Mouse (Mus musculus) CH12F3 (cell line): ENCODE measurements around the gene Ctla2a.
"Not testable (repeated sequence)": the region's sequence is repeated elsewhere in the genome, so short reads cannot be mapped to it uniquely, and the experiment has no call there.

ENCODE experiments used
- in situ Hi-C: fragments of 300-500 bp; cut with MboI; formaldehyde crosslinking; loops from 2 replicates; pipeline ENCODE4 v1.14.3; 2020; ENCODE audit warnings: low sequenced_read_pairs

Ctla2a gene

GRCm38 (mm10) chr13:60936500-60936901 is at the start of gene Ctla2a, which contains the start of gene Gm49391:
Gene Ctla2a (minus strand): TSS chr13:60936625.
Gene Gm49391 (minus strand): TSS chr13:60936571.
- in situ Hi-C loops: no loop called here

GRCm38 (mm10) chr13:60972319-60972718 is 35.9 kb upstream of the Ctla2a start:
- in situ Hi-C loops: not testable (repeated sequence)

DNA sequence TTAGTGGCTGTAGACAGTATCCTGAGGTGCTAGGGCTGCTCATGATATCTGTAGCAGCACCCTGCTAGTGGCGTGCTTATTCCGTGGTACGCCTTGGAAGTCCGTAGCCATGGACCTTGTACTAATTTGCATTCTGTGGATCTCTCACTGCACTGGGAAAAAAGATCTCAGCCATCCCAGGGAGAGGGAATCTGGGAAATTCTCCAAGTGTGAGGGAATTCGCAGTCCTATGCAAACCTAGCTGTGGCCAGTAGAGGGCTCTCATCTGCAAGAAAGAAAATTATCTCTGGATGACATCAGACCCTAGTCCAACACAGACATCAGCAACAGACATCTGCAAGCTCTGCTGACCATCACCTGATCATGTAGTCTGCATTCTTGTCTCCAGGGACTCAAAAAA is 27.6 kb upstream of the Ctla2a start:
- in situ Hi-C loops: not testable (repeated sequence)

DNA sequence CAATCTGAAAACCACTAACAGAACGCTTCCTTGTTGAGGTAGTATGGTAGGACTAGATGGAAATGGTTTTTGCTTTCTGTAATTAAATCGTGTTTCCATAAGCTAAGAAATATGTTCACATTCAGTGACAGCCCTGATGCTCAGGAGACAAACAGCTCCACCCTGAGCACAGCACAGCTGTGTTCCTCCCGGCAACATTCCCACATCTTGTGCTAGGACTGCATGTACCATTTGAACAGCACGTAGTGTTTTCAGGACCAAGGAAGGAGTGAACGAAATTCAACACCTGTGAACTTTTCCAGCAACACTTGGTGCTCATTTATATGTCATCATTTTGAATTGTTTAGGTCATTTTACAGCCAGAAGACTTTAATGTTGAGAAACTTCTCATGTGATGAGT is 25.3 kb upstream of the Ctla2a start:
- in situ Hi-C loops: no loop called here

DNA sequence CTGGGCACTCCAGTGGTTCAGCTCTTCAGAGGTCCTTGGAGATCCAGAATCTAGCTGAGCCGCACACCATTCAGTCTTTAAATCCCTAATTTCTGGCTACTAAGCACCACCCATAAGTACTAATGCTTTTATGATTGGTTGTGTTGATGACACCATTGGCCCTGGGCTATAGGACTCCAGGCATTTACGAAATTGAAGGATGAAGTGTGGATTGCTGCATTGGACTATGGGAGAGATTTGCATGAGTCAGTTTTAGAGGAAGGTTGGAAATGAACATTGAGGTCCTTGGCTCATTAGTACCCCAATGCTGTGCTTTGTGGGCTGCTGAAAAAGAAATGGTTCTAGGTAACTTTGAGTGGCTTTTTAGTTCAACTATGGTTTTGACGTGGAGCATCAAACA is 5.5 kb upstream of the Ctla2a start, which contains the start of gene Tpbpa:
Tpbpa (minus strand) TSS at position 101 of the 400 bp plus-strand sequence.
- in situ Hi-C loops: not testable (repeated sequence)

DNA sequence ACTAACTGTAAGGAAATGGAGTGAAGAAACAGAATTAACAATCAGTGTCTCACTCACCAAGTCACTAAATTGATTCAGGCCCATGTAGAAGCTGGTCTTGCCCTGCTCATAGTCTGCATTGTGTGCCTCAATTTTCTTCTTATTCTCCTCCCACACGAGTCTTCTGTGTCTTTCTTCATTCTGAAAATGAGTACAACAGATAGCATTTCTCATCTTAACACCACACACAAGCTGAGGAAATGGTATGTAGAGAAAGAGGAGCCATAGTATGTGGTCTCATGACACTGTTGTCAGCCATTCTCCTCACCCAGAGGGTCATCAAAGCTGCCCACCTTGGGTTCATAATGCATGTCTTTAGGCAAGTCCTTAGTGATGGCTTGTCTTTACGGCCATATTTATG is 935 bp downstream of the Ctla2a start, which contains the start of gene Gm49393:
Gm49393 (minus strand) TSS at position 101 of the 400 bp plus-strand sequence.
- in situ Hi-C loops: not testable (repeated sequence)

DNA sequence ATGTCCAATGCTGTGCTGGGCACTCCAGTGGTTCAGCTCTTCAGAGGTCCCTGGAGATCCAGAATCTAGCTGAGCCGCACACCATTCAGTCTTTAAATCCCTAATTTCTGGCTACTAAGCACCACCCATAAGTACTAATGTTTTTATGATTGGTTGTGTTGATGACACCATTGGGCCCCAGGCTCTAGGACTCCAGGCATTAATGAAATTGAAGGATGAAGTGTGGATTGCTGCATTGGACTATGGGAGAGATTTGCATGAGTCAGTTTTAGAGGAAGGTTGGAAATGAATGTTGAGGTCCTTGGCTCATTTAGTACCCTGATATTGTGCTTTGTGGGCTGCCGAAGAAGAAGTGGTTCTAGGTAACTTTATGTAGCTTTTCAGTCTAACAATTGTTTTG is 31.6 kb downstream of the Ctla2a start, which contains the start of gene Tpbpb:
Tpbpb (minus strand) TSS at position 101 of the 400 bp plus-strand sequence.
- in situ Hi-C loops: not testable (repeated sequence)

DNA sequence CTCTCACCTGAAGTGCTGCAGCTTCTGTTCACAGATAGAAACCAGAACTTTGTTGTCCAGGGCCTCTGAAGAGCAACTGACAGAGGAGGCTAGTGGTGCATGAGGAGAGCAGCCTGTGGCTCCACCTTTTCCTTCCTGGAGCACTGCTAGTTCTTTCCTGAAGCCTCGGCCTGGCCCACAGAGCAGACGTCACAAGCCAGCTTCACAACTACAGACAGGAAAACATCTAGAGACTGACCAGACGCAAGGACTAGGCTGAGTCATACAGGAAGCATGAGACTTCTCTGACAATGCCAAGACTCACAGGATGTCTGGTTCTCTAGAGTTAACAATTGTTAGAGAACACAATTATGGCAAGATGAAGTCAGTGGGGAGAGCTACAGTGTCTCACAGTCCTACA is 39.1 kb downstream of the Ctla2a start, which contains the start of gene Ctla2b:
Ctla2b (minus strand) TSS at position 120 of the 400 bp plus-strand sequence.
- in situ Hi-C loops: no loop called here

GRCm38 (mm10) chr13:60896794-60897193 is 39.6 kb downstream of the Ctla2a start, which contains the start of gene Gm49392:
Gene Gm49392 (minus strand): TSS chr13:60896894.
- in situ Hi-C loops: not testable (repeated sequence)

GRCm38 (mm10) chr13:60895406-60896160 is 40.8 kb downstream of the Ctla2a start:
- in situ Hi-C loops: no loop called here

GRCm38 (mm10) chr13:60892301-60892700 is 44.1 kb downstream of the Ctla2a start:
- in situ Hi-C loops: no loop called here
